Mouse (Mus musculus) limb, embryonic 10.5 days (tissue): Measurements from ENCODE around the gene Creld2. TPM values are rescaled to one million over a fixed set of nuclear protein-coding genes. Genes with fewer than 3 reads are reported as not detected.
A peak's percentile ranks its signal among the peaks of the same experiment; 100 is the strongest.

Experiments used
- DNase-seq: peaks from one replicate; pipeline ENCODE4 v3.0.0-alpha.2; 2017; ENCODE audit warnings: low spot score
- H3K27ac ChIP-seq: fragments of 300-500 bp; sonication (generic); 2 replicates; pipeline ENCODE4 v1.5.1; 2016; ENCODE audit warnings: mild to moderate bottlenecking
- H3K27me3 ChIP-seq: fragments of 300-500 bp; sonication (generic); 2 replicates; pipeline ENCODE4 v1.6.1; 2016; ENCODE audit warnings: low read depth, mild to moderate bottlenecking; ENCODE audit not compliant: poor library complexity, severe bottlenecking
- H3K36me3 ChIP-seq: fragments of 300-500 bp; sonication (generic); 2 replicates; pipeline ENCODE4 v1.6.1; 2016; ENCODE audit warnings: mild to moderate bottlenecking, moderate library complexity
- H3K4me1 ChIP-seq: fragments of 300-500 bp; sonication (generic); 2 replicates; pipeline ENCODE4 v1.6.1; 2016
- H3K4me3 ChIP-seq: fragments of 300-500 bp; sonication (generic); 2 replicates; pipeline ENCODE4 v1.5.1; 2016; ENCODE audit warnings: mild to moderate bottlenecking, moderate library complexity
- H3K9me3 ChIP-seq: fragments of 300-500 bp; sonication (generic); replicated peaks from 2 replicates; pipeline ENCODE4 v1.6.1; 2016; ENCODE audit warnings: mild to moderate bottlenecking
- WGBS: fragments of 180-500 bp; shearing (Covaris S2); methylation state at CpG from one replicate; pipeline ENCODE4 v1.1.7; 2016; 5-methylcytosine and 5-hydroxymethylcytosine counted together
- polyA plus RNA-seq: library from polyadenylated mRNA; unstranded; fragments of >200 nt; fragmentation: Nextera tagmentation; extraction: Ambion mirVana; gene quantifications from 2 replicates; pipeline ENCODE4 v1.2.1, GENCODE M21; 2016

The Creld2 gene
- polyA plus RNA-seq, 1 experiment from 2014 or later: 99.0 TPM

DNA sequence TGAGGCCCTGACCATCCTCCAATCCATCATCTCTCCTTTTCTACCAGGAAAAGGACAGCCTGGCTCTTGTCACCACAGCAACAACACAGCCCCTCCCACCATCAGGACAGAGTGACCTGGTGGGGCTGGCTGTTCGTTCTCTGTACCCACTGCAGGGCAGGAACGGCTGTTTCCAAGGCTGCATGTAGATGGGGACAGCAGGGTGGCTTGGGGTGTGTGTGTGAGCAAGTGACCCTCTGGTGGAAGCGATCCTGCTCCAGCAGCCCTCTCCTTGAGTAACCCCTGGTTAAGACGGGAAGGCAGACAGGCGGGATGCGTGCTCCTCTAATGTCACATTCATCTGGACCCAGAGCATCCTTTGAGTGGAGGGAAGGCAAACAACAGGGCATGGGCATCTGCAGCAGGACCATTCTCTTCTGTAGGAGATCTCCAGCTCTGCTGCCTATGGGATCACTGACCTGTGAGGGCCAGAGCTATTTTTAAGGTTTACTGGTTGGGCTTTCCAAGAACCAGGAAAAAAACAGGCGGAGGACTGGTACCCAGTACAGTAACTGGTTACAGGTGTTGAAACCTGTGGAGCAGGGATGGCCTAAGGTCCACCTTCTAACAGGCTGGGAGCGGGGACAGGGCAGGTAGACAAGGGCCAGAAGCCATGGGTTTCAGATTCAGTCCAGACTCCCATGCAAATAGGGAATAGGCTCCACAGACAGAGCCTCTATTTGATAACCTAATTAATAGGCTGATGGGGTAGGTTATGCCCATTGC is 39.9 kb downstream of the Creld2 start:
- H3K36me3 ChIP-seq: peaks cover 6% of the 10 kb centered on the region
- H3K27ac ChIP-seq: no peak overlapping the region
- 75% methylated on average over 8 of the region's 8 CpGs for WGBS
- no peaks in the 10 kb centered on the region for H3K9me3 ChIP-seq
- H3K4me1 ChIP-seq: peaks cover 51% of the 10 kb centered on the region
- no peak for DNase-seq
- H3K27me3 ChIP-seq: no peaks in the 10 kb centered on the region
- no peak overlapping the region for H3K4me3 ChIP-seq

GRCm38 (mm10) chr15:88860781-88861180 is 41.3 kb downstream of the Creld2 start:
- no peak for DNase-seq
- WGBS: 91% methylated on average over 3 of the region's 3 CpGs
- H3K27ac ChIP-seq: peak overlapping the region; percentile 96; the same call in 1 of the 2 replicates
- no peaks in the 10 kb centered on the region for H3K27me3 ChIP-seq
- H3K4me1 ChIP-seq: peaks cover 54% of the 10 kb centered on the region
- H3K36me3 ChIP-seq: peaks cover 20% of the 10 kb centered on the region
- H3K4me3 ChIP-seq: no peak overlapping the region
- no peaks in the 10 kb centered on the region for H3K9me3 ChIP-seq

GRCm38 (mm10) chr15:88861772-88862622 is 42.6 kb downstream of the Creld2 start, which contains the start of gene Pim3:
Gene Pim3, plus strand, starts transcription at chr15:88862186.
- under 1% methylated on average over 107 of the region's 107 CpGs for WGBS

DNA sequence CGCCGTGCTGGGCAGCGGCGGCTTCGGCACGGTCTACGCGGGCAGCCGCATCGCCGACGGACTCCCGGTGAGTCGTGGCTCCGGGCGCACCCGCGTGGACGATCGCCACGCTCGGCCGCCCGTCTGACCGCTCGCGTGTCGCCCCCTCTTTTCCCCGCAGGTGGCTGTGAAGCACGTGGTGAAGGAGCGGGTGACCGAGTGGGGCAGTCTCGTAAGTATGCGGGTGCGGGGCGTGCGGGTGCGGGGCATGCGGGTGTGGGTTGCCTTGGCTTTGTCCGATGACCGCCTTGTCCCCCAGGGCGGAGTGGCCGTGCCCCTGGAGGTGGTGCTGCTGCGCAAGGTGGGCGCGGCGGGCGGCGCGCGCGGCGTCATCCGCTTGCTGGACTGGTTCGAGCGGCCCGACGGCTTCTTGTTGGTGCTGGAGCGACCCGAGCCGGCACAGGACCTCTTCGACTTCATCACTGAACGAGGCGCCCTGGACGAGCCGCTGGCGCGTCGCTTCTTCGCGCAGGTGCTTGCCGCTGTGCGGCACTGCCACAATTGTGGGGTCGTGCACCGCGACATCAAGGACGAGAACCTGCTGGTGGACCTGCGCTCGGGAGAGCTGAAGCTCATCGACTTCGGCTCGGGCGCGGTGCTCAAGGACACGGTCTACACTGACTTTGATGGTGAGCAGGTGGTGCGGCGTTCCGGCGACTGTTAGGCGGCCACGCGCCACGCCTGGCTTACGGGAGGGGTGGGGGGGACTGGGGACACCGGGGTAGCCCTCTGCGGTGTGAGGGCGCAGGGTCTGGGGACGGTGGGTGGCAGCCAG is 43.6 kb downstream of the Creld2 start:
- peak; percentile 74 for DNase-seq
- Histone ChIP-seq H3K4me1 (peaks cover 75% of the 10 kb centered on the region), H3K4me3 (peak overlapping the region; percentile 93), H3K27ac (peak overlapping the region; percentile 96), H3K9me3 (no peaks in the 10 kb centered on the region), H3K27me3 (no peaks in the 10 kb centered on the region), H3K36me3 (peaks cover 35% of the 10 kb centered on the region)
- WGBS: under 1% methylated on average over 98 of the region's 98 CpGs

More at GRCm38 (mm10) chr15:88861772-88862622, 42.6 kb downstream of the Creld2 start, which contains the start of gene Pim3:
- peak; percentile 96 for DNase-seq
- Histone ChIP-seq H3K9me3 (no peaks in the 10 kb centered on the region), H3K27me3 (no peaks in the 10 kb centered on the region), H3K4me1 (peaks cover 64% of the 10 kb centered on the region), H3K27ac (peak within 1 kb of the TSS; percentile 96), H3K36me3 (peaks cover 32% of the 10 kb centered on the region), H3K4me3 (peak within 1 kb of the TSS; percentile 93)

- H3K27ac ChIP-seq: peak overlapping the region; percentile 96
- peak overlapping the region; percentile 93 for H3K4me3 ChIP-seq
- H3K27me3 ChIP-seq: no peaks in the 10 kb centered on the region
- peak; percentile 89 for DNase-seq
- H3K4me1 ChIP-seq: peaks cover 80% of the 10 kb centered on the region
- no peaks in the 10 kb centered on the region for H3K9me3 ChIP-seq
- H3K36me3 ChIP-seq: peaks cover 35% of the 10 kb centered on the region
- WGBS: 0% methylated on average over 39 of the region's 39 CpGs
Observed at GRCm38 (mm10) chr15:88863695-88864231, 44.3 kb downstream of the Creld2 start.

DNA sequence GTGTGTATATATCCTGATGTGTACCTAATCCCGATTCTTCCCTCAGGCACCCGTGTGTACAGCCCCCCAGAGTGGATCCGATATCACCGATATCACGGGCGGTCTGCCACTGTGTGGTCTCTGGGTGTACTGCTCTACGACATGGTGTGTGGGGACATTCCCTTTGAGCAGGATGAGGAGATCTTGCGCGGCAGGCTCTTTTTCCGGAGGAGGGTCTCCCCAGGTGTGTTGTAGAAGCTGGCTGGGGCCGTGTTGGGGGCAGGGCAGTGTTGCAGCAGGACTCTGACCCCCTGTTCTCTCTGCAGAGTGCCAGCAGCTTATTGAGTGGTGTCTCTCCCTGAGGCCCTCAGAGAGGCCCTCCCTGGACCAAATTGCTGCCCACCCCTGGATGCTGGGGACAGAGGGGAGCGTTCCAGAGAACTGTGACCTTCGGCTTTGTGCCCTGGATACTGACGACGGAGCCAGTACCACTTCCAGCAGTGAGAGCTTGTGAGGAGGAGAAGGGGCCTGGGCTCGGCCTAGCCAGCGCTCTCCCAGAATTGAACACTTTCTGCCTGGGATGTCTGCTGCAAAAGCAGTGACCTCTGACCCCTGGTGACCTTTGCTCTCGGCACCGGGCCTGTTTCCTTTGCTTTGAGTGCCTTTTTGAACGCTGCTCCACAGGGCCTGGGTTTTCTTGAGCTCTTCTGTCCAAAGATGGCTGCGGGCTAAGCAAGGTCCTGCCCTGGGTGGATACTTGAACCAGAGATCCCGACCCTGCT is 45.0 kb downstream of the Creld2 start:
- no peak for DNase-seq
- no peaks in the 10 kb centered on the region for H3K27me3 ChIP-seq
- peak overlapping the region; percentile 93 for H3K4me3 ChIP-seq
- H3K27ac ChIP-seq: peak overlapping the region; percentile 96
- H3K36me3 ChIP-seq: peaks cover 35% of the 10 kb centered on the region
- peaks cover 76% of the 10 kb centered on the region for H3K4me1 ChIP-seq
- H3K9me3 ChIP-seq: no peaks in the 10 kb centered on the region
- WGBS: 55% methylated on average over 22 of the region's 22 CpGs

DNA sequence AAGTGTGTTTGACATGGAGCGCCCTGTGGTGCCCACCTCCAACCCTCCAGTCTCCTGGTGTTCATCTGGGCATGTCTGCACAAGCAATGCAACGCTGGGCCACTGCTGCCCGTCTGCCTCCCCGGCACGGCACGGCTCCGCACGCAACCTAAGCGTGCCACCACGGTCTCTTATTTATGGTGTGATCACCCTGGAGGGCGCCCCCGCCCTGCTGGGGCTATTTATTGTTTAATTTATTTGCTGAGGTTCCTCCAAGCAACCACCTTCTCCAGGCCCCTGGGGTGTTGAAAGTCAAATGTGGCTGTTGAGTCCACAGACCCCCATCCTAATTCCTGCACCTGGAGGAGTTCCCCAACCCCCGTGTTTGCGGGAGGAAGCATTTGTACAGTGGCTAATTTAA is 45.6 kb downstream of the Creld2 start:
- Histone ChIP-seq H3K4me3 (peak overlapping the region; percentile 93; the same call in 1 of the 2 replicates), H3K9me3 (no peaks in the 10 kb centered on the region), H3K4me1 (peaks cover 75% of the 10 kb centered on the region), H3K27me3 (no peaks in the 10 kb centered on the region), H3K36me3 (peaks cover 35% of the 10 kb centered on the region), H3K27ac (0 out of 2 replicates have a peak overlapping the region, but pooled peaks have one; percentile 96)
- WGBS: 79% methylated on average over 14 of the region's 14 CpGs
- no peak for DNase-seq

DNA sequence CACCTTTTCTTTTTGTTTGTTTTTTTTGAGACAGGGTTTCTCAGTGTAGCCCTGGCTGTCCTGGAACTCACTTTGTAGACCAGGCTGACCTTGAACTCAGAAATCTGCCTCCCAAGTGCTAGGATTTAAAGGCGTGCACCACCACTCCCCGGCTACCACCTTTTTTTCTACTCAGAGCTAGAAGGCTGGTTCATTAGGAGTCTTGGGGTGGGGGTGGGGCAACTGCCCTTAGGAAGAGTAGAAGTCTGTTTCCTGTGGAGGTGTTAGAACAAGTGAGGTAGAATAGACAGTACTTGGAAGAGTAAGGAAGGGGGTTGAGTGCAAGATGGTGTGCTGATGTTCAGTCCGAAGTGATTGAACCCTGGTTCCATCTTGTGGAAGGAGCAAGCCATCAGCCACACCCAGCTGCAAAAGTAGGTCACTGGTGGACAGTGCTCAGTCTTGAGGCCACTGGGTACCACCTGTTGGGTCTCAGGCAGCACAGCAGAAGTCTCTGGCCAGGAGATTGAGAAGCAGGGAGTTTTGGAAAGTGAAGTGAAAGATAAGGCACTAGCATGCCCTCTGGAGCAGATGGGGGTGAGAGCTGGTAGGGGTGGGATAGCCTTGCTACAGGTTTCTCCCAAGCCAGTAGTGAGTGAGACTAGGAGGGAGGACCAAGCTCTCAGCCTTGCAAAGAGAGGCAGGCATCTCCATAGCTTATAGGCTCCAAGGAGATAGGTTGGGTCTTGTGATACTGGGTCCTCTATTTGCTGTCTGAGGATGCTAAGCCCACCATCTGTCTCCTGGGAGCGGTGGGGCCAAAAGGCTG is 46.6 kb downstream of the Creld2 start:
- no peak for DNase-seq
- Histone ChIP-seq H3K27ac (no peak overlapping the region), H3K4me3 (no peak overlapping the region), H3K27me3 (no peaks in the 10 kb centered on the region), H3K36me3 (peaks cover 35% of the 10 kb centered on the region), H3K9me3 (no peaks in the 10 kb centered on the region), H3K4me1 (peaks cover 74% of the 10 kb centered on the region)
- WGBS: 83% methylated on average over 4 of the region's 4 CpGs

DNA sequence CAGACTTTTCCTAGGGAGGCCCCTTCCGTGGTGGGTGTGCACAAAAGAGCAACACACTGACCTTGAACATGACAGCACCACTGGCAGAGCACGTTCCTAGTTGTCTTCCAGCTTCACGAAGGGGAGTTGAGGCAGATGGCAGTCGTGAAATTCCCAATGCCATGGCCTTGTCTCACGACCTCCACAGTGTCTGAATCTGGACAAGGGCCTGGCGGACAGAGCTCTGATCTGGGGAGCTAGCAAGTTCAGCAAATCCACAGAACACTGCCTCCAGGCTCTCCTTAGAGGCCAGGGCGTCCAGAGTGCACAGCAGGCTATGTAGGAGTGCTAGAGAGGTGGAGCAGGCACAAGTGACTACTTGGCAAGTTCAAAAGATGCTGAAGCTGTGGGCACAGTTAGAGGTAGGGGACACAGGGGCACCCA is 47.5 kb downstream of the Creld2 start:
- no peak for DNase-seq

GRCm38 (mm10) chr15:88867368-88868023 is 48.0 kb downstream of the Creld2 start:
- 21% methylated on average over 5 of the region's 5 CpGs for WGBS
- no peak for DNase-seq
- Histone ChIP-seq H3K4me3 (no peak overlapping the region), H3K4me1 (peaks cover 61% of the 10 kb centered on the region), H3K27ac (peak overlapping the region; percentile 66), H3K27me3 (no peaks in the 10 kb centered on the region), H3K9me3 (no peaks in the 10 kb centered on the region), H3K36me3 (peaks cover 35% of the 10 kb centered on the region)

More for the DNA sequence above, 47.5 kb downstream of the Creld2 start:
- 56% methylated on average over 7 of the region's 7 CpGs for WGBS
- Histone ChIP-seq H3K9me3 (no peaks in the 10 kb centered on the region), H3K4me1 (peaks cover 67% of the 10 kb centered on the region), H3K27me3 (no peaks in the 10 kb centered on the region), H3K4me3 (no peak overlapping the region), H3K27ac (peak overlapping the region; percentile 66), H3K36me3 (peaks cover 35% of the 10 kb centered on the region)
